Mouse (Mus musculus): ENCODE data around the gene Gm20855. TPM values are rescaled to one million over a fixed set of nuclear protein-coding genes. Genes with fewer than 3 reads are reported as not detected.
"Not testable (repeated sequence)": the region's sequence is repeated elsewhere in the genome, so short reads cannot be mapped to it uniquely, and the experiment has no call there.

Gene Gm20855
- polyA plus RNA-seq (2017; shearing (Covaris generic)) = not detected

DNA sequence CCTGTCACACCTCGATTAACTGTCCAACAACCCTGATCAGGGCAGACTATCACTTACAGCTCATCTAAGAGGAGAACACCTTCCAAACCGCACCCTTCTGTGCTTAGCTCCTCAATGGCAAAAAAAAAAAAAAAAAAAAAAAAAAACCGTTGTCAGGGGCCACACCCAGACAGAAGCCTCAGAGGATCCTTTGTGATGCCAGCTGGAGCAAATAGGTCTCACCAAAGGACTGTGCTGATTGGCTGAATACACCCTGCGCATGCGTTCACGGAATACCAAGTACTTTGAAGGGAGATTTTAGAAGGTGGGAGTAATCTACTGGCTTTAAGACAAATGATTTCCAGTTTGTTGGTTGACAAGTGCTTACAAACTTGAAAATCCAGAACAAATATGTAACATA, at the start of gene Gm20855:
TSS of gene Gm20855 (minus strand) at position 101 of the 400 bp plus-strand sequence.
- ATAC-seq = not testable (repeated sequence)
